Mouse (Mus musculus) midbrain, embryonic 11.5 days (tissue): ENCODE data around the gene Gm11437. TPM values are rescaled to one million over a fixed set of nuclear protein-coding genes. Genes with fewer than 3 reads are reported as not detected.

Experiments
- ATAC-seq: fragments of 200-750 bp; cut with Nextera tagmentation; 2 replicates; pipeline ENCODE4 v1.8.0; 2017; ENCODE audit warnings: moderate TSS enrichment, moderate library complexity; ENCODE audit not compliant: low FRiP score
- DNase-seq: peaks from one replicate; pipeline ENCODE4 v3.0.0; 2015; ENCODE audit warnings: low spot score; ENCODE audit errors: missing footprints
- H3K27ac ChIP-seq: fragments of 300-500 bp; sonication (generic); 2 replicates; pipeline ENCODE4 v1.5.1; 2014; ENCODE audit warnings: low read depth, low read length
- H3K27me3 ChIP-seq: fragments of 300-500 bp; sonication (generic); 2 replicates; pipeline ENCODE4 v1.6.1; 2014; ENCODE audit warnings: mild to moderate bottlenecking, low read length, moderate library complexity, mixed read lengths; ENCODE audit not compliant: control insufficient read depth, insufficient read depth
- H3K36me3 ChIP-seq: fragments of 300-500 bp; sonication (generic); 2 replicates; pipeline ENCODE4 v1.6.1; 2014; ENCODE audit warnings: mild to moderate bottlenecking, low read length, moderate library complexity, mixed read lengths; ENCODE audit not compliant: control insufficient read depth, insufficient read depth
- H3K4me1 ChIP-seq: fragments of 300-500 bp; sonication (generic); 2 replicates; pipeline ENCODE4 v1.6.1; 2014; ENCODE audit warnings: low read length; ENCODE audit not compliant: control insufficient read depth, insufficient read depth
- H3K4me2 ChIP-seq: fragments of 300-500 bp; sonication (generic); 2 replicates; pipeline ENCODE4 v1.6.1; 2014; ENCODE audit warnings: mild to moderate bottlenecking, moderate library complexity
- H3K4me3 ChIP-seq: fragments of 300-500 bp; sonication (generic); 2 replicates; pipeline ENCODE4 v1.5.1; 2014; ENCODE audit warnings: low read depth, low read length
- H3K9ac ChIP-seq: fragments of 300-500 bp; sonication (generic); 2 replicates; pipeline ENCODE4 v1.6.1; 2014; ENCODE audit warnings: low read length
- H3K9me3 ChIP-seq: fragments of 300-500 bp; sonication (generic); 2 replicates; pipeline ENCODE4 v1.6.1; 2016; ENCODE audit warnings: low read length; ENCODE audit not compliant: control insufficient read depth
- WGBS: fragments of 180-500 bp; shearing (Covaris S2); extraction: QIAGEN DNeasy Blood & Tissue Kit; methylation state at CpG from one replicate; pipeline ENCODE4 v1.1.7; 2014; 5-methylcytosine and 5-hydroxymethylcytosine counted together
- polyA plus RNA-seq: library from polyadenylated mRNA; unstranded; fragments of >200 nt; fragmentation: Nextera tagmentation; extraction: Ambion mirVana; gene quantifications from 2 replicates; pipeline ENCODE4 v1.2.1, GENCODE M21; 2014

Gene Gm11437
- not detected in 2 replicates for polyA plus RNA-seq

GRCm38 (mm10) chr11:84167046-84167526 is at the start of gene Gm11437:
Gene Gm11437 (minus strand): TSS chr11:84167476.
- no peak within 1 kb of the TSS for H3K4me3 ChIP-seq
- H3K27me3 ChIP-seq, result no peaks in the 10 kb centered on the region
- DNase-seq (no peak), ATAC-seq (no peak)
- no peak within 1 kb of the TSS for H3K9ac ChIP-seq
- H3K4me2 ChIP-seq, result no peak within 1 kb of the TSS
- no peaks in the 10 kb centered on the region for H3K36me3 ChIP-seq
- no peaks in the 10 kb centered on the region for H3K4me1 ChIP-seq
- WGBS, result 87% methylated on average over 5 of the region's 5 CpGs
- H3K9me3 ChIP-seq, result no peaks in the 10 kb centered on the region
- no peak within 1 kb of the TSS for H3K27ac ChIP-seq

DNA sequence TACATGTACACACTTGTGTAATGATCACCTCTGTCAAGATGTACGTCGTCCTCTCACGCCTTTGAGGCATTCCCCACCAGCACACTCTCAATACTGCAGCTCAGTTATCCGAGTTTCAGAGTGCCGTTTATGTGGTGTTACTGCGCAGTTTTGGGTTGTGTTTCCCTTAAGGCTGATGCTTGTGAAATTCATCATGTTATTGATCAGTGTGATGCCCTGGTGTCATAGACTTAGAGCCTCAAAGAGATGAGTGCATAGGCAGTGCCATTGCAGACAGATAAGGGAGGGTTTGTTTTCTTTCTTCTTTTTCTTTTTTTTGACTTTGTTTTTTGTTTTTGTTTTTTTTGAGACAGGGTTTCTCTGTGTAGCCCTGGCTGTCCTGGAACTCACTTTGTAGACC is 43.6 kb upstream of the Gm11437 start:
- no peak for ATAC-seq

DNA sequence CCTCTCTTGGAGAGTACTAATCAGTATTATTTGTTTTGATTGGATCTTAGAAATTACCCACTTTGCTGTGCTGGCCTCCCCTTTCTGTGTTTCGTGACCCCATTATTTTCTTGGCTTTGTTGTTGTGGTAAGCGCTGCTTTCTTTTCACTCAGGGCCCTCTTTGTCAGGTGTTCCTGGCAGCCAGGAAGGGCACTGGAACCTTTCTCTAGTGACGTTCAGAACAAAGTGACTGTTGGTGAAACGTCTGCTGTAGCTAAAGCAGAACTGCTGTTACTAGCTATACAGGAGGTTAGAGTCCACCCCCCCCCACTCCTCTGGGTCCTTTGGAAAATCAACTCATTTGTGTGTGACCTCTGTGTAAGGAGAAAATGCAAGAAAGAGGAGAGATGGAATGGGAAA is 38.5 kb upstream of the Gm11437 start:
- no peak overlapping the region for H3K27ac ChIP-seq
- 55% methylated on average over 4 of the region's 4 CpGs for WGBS
- no peaks in the 10 kb centered on the region for H3K4me1 ChIP-seq
- H3K27me3 ChIP-seq, result no peaks in the 10 kb centered on the region
- no peak for ATAC-seq
- no peak overlapping the region for H3K9ac ChIP-seq
- H3K4me3 ChIP-seq, result no peak overlapping the region
- H3K9me3 ChIP-seq, result no peaks in the 10 kb centered on the region
- H3K4me2 ChIP-seq, result no peak overlapping the region
- no peak for DNase-seq
- peaks cover 2% of the 10 kb centered on the region; the same call in 1 of the 2 replicates for H3K36me3 ChIP-seq

More for the DNA sequence above, 43.6 kb upstream of the Gm11437 start:
- H3K27me3 ChIP-seq, result no peaks in the 10 kb centered on the region
- H3K9me3 ChIP-seq, result no peaks in the 10 kb centered on the region
- H3K4me1 ChIP-seq, result no peaks in the 10 kb centered on the region
- H3K27ac ChIP-seq, result no peak overlapping the region
- H3K4me3 ChIP-seq, result no peak overlapping the region
- H3K9ac ChIP-seq, result no peak overlapping the region
- H3K36me3 ChIP-seq, result peaks cover 2% of the 10 kb centered on the region; the same call in 1 of the 2 replicates
- DNase-seq, result no peak
- no peak overlapping the region for H3K4me2 ChIP-seq
- 98% methylated on average over 6 of the region's 6 CpGs for WGBS

DNA sequence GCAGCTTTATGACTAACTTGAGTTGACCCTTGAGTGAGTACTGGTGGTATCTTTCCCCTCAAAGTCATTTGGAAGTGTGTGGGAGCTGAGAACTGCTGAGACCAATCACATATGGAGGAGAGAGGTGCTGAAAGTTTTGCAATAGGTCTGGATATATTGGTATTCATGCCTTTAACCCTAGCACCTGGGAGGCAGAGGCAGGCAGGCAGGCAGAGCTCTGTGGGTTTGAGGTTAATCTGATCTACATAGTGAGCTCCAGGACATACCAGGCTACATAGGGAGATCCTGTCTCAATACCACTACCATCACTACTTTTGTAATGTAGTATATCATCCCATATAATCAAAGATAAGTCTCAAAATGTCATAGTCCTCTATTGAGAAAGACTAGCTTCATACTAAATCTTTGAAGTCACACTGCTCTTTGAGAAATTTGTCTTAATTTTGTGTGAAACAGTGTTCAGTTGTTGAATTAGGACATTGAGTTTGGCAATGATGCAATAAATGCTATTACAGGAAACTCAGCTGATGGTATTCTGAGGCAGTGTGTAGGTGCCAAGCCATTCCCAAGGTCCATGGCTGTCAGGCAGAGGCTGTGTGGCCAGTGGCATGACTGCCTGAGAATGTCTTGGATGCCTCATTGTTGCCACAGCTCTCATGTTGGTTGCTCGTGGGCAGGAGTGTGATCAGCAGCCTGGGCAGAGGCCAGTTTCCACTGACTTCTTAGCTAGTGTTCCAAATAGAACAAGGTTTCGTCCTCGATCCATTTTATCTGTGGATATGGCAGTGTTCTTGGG is 30.5 kb upstream of the Gm11437 start:
- no peak overlapping the region for H3K27ac ChIP-seq
- no peaks in the 10 kb centered on the region for H3K9me3 ChIP-seq
- no peaks in the 10 kb centered on the region for H3K27me3 ChIP-seq
- ATAC-seq (no peak), DNase-seq (no peak)
- H3K9ac ChIP-seq, result no peak overlapping the region
- H3K4me1 ChIP-seq, result no peaks in the 10 kb centered on the region
- H3K36me3 ChIP-seq, result no peaks in the 10 kb centered on the region
- no peak overlapping the region for H3K4me3 ChIP-seq
- H3K4me2 ChIP-seq, result no peak overlapping the region
- WGBS, result 91% methylated on average over 3 of the region's 3 CpGs

DNA sequence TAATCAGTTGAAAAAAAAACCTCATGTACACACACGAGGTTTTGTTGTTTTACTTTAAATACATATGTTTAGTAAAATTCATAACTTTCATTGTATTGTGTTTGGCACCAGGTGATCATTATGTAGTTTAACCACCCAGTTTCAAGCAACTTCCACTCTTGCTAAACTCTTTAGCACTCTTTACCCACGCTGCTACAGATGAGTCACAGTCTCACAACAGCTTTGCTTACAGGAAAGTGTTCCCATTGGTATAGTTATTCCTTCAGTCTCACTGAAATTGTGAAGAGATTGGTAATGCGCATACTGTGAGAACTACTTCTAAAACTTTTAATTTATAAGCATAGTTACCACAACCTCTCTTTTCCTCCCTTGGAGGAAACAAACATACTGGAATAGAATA is 27.5 kb upstream of the Gm11437 start:
- DNase-seq (no peak), ATAC-seq (no peak)
- no peak overlapping the region for H3K4me3 ChIP-seq
- no peaks in the 10 kb centered on the region for H3K36me3 ChIP-seq
- no peak overlapping the region for H3K9ac ChIP-seq
- H3K4me1 ChIP-seq, result no peaks in the 10 kb centered on the region
- H3K27ac ChIP-seq, result no peak overlapping the region
- WGBS, result 90% methylated on average over 3 of the region's 3 CpGs
- no peak overlapping the region for H3K4me2 ChIP-seq
- no peaks in the 10 kb centered on the region for H3K27me3 ChIP-seq
- no peaks in the 10 kb centered on the region for H3K9me3 ChIP-seq

DNA sequence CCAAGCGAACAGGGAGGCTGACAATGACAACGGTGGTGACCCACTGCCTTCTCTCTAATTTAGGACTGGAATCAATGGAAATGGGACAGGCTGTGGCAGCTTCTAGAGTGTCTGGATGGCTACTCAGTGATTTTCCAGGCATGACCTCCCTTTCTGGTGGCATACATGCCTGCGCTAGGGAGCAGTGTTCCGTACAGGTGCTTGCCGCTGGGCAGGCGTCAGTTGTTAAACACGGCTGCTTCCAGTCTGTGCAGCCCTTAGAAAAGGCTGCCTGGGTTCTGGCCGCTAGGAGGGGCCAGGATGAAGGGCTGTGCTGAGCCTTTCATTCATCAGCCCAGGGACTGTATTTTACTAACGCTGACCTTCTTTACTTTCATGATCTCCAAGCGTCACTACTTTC is 26.0 kb upstream of the Gm11437 start:
- DNase-seq (no peak), ATAC-seq (no peak)
- Histone ChIP-seq H3K4me2 (no peak overlapping the region), H3K27me3 (no peaks in the 10 kb centered on the region), H3K4me1 (no peaks in the 10 kb centered on the region), H3K27ac (no peak overlapping the region), H3K9ac (no peak overlapping the region), H3K9me3 (no peaks in the 10 kb centered on the region), H3K36me3 (no peaks in the 10 kb centered on the region), H3K4me3 (no peak overlapping the region)
- 69% methylated on average over 10 of the region's 10 CpGs for WGBS

GRCm38 (mm10) chr11:84190581-84191233 is 23.4 kb upstream of the Gm11437 start:
- Histone ChIP-seq H3K27ac (no peak overlapping the region), H3K4me1 (no peaks in the 10 kb centered on the region), H3K27me3 (no peaks in the 10 kb centered on the region), H3K36me3 (no peaks in the 10 kb centered on the region), H3K4me3 (no peak overlapping the region), H3K4me2 (no peak overlapping the region), H3K9ac (no peak overlapping the region), H3K9me3 (no peaks in the 10 kb centered on the region)
- DNase-seq (no peak), ATAC-seq (no peak)
- 92% methylated on average over 8 of the region's 8 CpGs for WGBS

DNA sequence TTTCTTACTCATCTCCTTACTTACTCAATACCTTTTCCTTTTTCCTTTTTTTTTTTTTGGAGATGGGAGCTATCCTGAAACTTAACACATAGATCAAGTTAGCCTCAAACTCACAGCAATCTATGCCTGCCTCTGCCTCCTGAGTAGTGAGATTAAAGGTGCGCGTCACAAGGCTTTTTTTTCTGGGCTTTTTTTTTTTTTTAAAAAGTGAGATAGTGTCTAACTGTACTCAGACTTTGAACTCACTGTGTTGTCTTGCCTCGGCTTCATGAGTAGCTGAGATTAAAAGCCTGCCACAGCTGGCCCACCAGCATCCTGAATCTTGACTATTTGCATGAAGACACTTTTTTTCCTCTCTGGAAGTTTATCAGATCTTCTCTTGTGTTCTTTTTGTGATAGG is 21.3 kb upstream of the Gm11437 start:
- DNase-seq, result no peak
- WGBS, result 91% methylated on average over 3 of the region's 3 CpGs
- H3K27ac ChIP-seq, result no peak overlapping the region

GRCm38 (mm10) chr11:84181286-84181685 is 14.0 kb upstream of the Gm11437 start:
- DNase-seq, result no peak
- Histone ChIP-seq H3K36me3 (no peaks in the 10 kb centered on the region), H3K27ac (no peak overlapping the region), H3K4me2 (peak overlapping the region; percentile 88), H3K9me3 (no peaks in the 10 kb centered on the region), H3K4me3 (peak overlapping the region; percentile 73; the same call in 1 of the 2 replicates), H3K9ac (no peak overlapping the region), H3K4me1 (peaks cover 14% of the 10 kb centered on the region), H3K27me3 (no peaks in the 10 kb centered on the region; the same call in 1 of the 2 replicates)
- WGBS, result 77% methylated on average over 2 of the region's 2 CpGs
- ATAC-seq, result no peak

More for the DNA sequence above, 21.3 kb upstream of the Gm11437 start:
- Histone ChIP-seq H3K36me3 (no peaks in the 10 kb centered on the region), H3K27me3 (no peaks in the 10 kb centered on the region), H3K9ac (no peak overlapping the region), H3K4me3 (no peak overlapping the region), H3K4me1 (no peaks in the 10 kb centered on the region), H3K9me3 (no peaks in the 10 kb centered on the region), H3K4me2 (no peak overlapping the region)
- no peak for ATAC-seq
